Mouse (Mus musculus): ENCODE measurements around the gene Cenpa.
"Not testable (repeated sequence)": the region's sequence is repeated elsewhere in the genome, so short reads cannot be mapped to it uniquely, and the experiment has no call there.

The Cenpa gene

DNA sequence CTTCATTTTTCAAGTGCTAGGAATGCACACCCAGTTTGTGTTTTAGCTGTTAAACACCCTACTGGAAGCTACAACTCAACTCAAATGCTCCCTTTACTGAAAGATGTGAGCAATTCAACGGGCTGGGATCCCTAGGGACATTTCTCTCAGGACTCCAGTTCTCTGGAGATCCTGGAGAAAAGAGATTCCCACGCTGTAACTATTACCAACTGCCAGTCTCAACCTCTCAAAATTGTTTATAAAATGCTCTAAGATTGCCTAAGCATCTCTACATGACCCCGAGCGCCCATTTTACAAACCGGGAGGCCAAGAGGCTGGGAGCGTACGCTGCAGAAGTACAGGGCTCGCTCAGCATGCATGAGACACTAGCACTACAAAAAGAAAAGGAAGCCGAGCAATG, 19.2 kb upstream of the Cenpa start:
- DNase-seq (ENCODE audit: low spot score), result no peak

DNA sequence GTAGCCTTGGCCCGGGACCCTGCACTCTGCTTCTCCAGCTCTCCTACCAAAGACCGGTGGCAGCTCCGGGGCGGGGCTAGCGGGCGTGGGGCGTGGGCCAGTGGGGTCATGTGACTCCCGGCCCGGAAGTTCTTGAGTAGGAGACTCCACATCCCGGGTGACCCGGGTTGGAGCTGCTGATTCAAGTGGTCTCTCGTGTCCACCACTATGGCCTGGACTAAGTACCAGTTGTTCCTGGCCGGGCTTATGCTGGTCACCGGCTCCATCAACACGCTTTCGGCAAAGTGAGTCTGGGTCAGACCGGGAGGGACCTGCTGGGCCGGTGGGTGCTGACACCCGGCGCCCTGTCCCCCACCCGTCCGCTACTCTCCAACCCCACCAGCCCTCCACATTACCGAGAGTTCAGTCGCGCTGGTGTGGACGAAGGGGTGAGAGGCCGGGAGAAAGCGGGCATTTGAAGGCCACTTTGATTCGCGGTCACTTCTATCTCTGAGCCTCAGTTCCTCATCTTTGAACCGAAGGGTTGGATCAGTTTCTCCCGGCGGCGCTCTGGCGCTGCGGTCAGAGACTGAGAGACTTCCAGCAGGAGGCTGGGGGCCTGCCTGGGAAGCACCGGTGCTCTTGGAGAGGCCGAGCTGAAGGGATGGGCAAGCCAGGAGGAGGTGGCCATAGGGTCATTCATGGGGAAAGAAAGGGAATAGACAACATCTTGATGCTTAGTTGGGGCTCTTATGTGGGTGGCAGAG, 18.6 kb upstream of the Cenpa start, which contains the start of gene Slc35f6:
TSS of gene Slc35f6 (plus strand) at position 119 of the 746 bp plus-strand sequence.
- peak; percentile 76 for DNase-seq (ENCODE audit: low spot score)

DNA sequence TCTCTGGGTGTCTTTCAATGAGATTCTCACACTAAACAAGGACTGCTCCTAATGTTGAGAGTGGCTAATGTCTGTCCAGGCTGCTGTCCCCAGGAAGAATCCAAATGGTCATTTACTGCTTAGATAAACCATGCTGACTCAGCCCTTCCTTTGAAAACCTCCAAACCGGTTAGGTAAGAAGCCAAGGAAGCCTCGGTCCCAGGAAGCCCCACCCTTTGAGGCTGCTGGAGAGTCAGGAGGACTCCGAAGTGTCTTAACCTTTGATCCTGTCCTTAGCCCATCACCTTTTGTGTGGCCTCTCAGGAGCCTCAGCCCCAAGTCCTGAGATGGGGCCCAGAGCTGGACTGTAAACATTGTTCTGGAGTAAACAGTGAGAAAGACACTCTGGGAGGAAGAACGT, 17.0 kb upstream of the Cenpa start:
- DNase-seq (ENCODE audit: low spot score), result no peak

DNA sequence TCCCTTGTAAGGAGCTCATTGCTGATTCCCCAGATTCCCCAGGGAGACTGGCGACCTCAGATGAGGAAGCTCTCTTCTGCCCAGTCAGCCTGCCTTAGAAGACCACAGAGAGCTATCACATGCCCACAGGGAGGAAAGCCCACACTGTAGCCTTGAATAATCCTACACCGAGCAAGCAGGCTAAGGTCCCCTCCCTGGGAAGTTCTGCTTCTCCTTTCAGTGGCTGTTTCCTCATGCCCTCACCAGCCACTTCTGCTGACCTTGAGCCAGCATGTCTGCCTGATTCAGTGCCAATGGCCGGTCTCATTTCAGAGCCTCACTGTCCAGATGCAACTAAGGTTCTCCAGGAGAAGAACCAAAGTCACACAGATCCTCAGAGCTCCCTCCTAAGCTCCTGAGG, 15.8 kb upstream of the Cenpa start:
- no peak for DNase-seq (ENCODE audit: low spot score)

DNA sequence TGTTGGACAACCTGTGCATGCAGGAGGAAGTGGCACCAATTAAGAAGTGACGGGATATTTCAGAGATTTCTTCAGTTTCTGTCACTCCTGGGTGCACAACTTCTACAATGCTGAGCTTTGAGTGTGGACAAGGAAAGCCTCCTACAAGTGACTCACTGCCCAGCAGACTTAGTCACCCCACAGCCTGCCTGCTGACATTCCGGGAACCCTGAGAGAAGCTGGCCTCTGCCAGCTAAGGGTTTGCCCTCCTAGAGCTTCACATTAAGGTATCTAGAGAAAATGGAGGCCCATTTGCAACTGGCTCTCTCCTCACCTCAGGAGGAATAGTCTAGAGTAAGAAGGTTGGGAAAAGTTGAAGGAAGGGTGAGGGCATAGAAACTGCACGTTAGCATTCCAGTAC, 15.0 kb upstream of the Cenpa start:
- DNase-seq (ENCODE audit: low spot score), result no peak

DNA sequence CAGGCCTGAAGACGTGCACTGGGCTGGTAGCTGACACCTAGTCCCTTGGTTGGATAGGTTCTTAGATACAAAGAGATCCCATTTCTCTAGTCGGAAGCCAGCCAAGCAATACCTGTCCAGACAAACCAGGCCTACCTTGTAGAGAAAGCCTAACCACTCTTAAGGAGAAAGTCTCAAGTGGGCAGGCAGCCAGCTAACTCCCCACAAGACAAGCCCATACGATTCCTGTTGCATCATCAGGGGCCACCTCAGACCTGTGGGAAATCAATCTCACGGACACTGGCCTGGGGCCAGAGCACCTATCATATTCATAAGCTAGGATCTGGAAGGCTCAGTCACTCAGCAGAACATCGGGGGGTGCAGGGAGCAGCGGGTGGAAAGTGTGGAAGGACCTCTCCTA, 13.3 kb upstream of the Cenpa start:
- DNase-seq (ENCODE audit: low spot score), result no peak

DNA sequence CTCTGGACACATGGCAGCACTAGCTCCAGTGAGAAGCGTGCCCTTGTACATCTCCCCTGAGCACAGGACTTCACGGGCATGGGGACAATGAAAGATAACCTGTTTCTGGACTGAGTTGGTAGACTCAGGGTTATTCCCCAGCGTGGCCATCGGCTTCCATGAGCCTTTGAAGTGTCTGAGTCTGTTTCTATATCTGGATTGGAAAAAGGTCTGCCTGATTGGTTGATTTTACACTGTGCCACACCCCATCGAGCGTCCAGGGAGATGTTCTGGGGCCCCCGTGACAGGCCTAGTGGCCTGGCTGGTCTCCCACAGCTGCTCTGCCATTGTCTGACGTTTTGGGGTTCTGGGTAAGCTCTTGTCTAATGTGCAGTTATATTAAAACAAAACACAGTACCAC, 11.5 kb upstream of the Cenpa start:
- DNase-seq (ENCODE audit: low spot score), result no peak

DNA sequence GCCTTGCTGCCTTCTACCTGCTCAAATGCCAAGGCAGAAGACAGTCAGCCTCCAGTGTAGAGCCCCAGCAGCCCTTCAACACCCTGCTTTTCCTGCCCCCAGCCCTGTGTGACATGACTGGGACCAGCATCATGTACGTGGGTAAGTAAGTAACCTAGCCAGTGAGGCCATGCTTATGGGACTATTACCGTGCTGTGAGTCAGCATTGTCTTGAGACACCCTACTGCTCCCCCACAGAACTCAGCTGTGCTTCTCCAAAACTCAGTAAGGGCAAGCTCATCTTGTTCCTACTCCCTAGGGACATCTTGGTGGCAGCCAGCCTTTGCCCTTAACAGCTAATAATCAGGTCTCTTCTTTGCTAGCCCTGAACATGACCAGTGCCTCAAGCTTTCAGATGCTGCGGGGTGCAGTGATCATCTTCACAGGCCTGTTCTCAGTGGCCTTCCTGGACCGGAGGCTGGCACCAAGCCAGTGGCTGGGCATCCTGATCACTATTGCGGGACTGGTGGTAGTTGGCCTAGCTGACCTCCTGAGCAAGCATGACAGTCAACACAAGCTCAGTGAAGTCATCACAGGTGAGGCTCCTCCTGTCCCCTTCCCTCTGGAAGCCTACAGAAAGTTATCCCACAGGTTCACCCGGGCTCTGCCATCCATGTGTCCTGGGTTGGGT, 10.9 kb upstream of the Cenpa start:
- DNase-seq (ENCODE audit: low spot score), result no peak

DNA sequence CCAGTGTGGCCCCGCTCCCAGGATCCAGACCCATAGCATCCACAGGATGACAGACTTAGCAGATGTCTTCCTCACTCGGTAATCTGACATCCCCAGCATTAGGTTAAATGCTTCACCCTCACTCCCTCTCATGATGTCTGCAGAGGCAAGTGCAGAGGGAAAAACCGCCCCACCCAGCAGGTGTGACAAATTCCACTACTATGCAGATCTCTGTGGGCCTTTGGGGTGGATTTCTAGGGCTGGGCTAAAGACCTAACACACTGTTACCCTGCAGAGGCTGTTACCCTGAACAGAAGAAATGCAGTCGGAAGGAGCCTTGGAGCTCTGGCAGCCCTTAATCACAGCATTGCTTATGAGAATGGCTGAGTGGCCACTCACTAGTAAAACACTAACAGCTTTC, 7.5 kb upstream of the Cenpa start:
- DNase-seq (ENCODE audit: low spot score), result no peak

DNA sequence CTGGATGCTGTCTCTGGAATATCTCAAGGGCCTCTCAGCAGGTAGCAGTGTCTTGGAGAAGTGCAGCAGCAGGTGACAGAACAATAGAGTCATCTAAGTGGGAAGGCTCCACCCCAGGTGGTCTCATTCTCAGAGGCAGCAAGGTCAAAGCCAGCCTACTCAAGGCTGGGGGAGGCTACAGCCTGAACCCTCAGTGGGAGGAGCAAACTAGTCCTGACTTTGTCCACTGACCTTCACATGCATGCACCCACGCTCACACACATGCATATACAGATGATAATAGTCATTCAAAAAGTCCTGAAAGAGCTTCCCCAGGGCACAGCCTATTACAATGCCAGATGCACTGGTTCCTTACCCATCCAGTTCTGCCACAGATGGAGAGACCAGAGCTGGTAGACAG, 6.3 kb upstream of the Cenpa start:
- DNase-seq (ENCODE audit: low spot score), result no peak

DNA sequence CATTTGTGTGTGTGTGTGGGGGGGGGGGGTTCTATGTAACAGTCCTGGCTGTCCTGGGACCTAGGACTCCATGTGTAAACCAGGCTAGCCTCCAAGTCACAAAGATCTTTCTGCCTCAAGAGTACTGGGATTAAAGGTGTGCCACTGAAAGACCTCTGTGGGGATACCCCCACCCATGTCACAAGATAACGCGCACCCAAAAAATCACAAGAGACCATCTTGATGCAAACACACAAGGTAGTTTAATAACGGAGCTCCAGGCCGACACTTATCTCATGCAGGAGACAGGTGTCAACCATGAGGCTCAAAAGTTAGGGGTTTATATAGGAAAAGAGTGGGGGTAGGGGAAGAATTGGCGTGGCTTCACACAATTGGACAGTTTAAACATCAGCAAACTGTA, 5.8 kb upstream of the Cenpa start:
- no peak for DNase-seq (ENCODE audit: low spot score)

DNA sequence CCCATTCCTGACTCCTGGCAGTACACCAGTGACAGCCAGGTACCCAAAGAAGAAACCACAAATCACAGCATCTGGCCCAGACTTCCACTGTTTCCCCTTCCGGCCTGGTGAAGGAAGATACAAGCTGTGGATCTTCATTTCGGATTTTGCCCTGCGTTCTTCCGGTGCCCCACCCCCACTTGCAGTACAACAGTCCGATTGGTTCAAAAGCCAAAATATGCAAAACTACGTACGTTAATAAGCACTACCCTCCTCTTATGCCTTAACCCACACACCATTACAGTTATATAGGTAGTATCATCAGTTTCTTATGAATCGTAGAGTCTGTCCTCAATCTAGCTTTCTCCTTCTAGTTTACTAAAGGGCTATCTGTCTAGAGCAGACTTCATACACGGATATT, 1.2 kb upstream of the Cenpa start:
- DNase-seq (ENCODE audit: low spot score), result no peak

DNA sequence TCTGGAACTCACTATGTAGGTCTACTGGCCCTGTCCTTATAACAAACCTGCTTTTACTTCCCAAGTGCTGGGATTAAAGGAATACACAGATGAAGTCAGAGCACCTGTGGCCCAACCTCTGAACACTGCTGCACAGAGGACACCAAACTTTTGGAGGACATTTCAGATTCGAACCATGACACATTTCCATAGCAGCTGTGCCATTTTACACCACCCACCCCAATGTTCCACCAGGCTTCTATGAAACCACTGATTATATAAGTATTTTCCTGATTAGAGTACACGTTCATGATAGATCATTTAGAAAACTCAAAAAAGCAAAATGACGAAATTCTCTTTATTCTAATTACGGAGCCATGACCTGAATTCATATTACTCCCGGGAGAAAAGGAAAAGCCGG, 609 bp upstream of the Cenpa start:
- DNase-seq (ENCODE audit: low spot score), result no peak

DNA sequence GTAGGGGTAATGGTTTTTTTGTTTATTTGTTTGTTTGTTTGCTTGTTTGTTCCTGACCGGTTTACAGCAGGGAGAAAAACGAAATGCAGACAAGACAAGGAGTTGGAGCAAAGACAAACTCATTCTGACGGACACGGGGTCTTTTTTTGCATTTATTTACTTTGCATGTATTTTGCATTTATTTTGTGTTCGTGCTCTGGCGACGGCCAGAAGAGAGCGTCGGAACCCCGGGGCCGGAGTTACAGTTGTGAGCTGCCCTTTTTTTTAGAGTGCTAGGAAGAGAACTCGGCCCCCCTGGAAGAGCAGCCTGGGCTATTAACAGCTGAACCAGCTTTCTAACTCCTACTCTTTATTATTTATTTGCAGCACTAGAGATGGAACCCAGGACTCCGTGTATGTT, 638 bp downstream of the Cenpa start:
- no peak for DNase-seq (ENCODE audit: low spot score)

DNA sequence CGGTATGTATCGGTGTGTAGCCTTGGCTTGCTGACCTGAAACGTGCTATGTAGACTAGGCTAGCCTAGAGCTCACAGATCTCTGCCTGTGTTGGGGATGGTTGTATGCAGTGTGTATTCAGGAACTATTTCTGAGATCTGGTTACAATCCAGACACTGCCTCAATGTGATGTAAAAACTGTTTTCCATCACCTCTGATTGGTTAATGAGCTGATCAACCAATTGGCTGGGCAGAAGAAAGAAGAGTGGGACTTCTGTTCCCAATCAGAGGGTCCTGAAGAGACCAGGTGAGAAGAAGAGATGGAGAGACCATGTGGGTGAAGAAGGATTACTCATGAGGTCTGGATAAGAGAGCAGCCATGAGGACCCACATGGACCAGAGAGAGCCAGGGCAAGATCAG, 1.1 kb downstream of the Cenpa start:
- no peak for DNase-seq (ENCODE audit: low spot score)

DNA sequence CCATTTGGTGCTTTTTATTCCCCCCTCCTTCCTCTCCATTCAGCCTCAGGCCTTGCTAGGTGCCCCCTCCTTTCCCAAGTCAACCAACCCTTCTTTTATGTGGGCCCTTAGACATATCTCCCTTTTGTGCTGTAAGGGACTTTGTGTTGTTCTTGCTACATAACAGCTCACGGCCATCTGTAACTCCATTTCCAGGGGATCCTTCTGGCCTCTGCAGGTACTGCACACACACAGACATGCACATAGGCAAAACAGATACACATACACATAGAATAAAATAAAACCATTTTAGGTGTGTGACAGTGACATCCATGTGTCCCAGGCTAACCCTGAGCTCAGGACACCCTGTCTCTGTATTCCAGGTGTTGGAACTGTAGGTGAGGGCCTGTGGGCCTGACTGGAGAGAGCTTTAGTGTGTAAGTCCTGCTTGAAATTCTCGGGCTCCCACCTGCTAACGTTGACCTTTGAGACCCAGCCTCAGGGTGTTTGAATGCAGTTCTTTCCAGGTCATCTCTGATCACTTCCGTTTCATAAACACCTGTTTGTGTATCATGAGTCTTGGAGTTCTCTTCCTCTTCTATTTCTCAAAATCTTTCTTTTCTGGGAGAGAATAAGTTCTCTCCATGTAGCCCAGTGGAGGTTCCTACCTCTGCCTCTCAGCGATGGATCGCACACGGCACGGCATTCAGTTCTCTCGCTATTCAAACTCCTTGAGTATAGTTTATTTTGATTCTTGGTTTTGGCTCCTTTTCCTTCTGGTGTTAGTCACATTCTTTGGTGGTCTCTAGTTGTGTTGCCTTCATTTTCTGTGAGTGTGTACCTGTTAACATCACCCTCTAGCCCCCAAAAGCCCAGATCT, 2.3 kb downstream of the Cenpa start:
- DNase-seq (ENCODE audit: low spot score), result no peak

DNA sequence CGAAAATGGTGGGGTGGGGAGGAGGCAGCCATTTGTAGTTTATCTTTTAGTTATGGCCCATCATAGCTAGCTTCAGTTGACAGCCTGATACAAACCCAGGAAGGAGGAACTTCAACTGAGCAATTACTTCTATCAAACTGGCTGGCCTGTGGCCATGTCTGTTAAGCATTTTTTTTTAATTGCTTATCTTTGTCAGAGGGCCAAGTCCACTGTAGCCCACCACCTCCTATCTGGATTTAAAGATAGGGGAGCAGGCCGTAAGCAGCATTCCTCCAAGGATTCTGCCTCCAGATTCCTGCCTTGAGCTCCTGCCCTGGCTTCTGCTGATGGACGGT, 2.9 kb downstream of the Cenpa start:
- DNase-seq (ENCODE audit: low spot score), result no peak

DNA sequence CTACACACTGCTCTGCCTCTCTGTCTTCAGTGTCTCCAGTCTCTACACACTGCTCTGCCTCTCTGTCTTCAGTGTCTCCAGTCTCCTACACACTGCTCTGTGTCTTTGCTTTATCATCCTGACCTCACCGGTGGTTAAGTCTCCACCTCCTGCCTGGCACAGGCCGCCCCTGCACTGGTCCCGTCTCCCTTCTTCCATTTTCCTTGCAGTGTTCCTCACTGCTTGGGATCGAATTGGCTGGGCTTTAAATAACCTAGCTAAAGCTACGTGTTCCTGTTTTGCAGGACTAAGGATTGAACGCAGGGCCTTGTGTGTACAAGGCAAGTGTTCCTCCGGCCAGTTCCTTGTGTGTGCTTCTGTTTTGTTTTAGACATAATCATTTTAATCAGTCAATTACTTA, 3.5 kb downstream of the Cenpa start:
- no peak for DNase-seq (ENCODE audit: low spot score)

DNA sequence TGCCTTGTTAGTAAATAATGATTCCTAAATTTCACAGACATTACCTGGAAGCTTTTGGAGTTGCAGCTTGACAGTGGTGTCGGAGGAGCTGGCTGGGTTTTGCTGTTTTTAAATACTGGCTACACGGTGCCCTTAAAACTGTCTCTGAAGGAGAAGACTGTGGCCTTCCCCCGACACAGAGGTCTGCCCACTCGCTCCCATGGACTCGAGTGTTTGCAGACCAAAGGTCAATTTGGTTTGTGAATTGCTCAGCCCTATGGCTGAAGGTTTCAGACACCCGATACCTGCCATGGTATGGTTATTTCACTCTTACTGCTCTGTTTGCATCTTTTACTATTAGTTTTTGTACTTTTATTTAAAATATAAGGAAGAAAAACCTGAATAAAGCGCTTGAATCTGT, 7.4 kb downstream of the Cenpa start:
- DNase-seq (ENCODE audit: low spot score), result no peak

DNA sequence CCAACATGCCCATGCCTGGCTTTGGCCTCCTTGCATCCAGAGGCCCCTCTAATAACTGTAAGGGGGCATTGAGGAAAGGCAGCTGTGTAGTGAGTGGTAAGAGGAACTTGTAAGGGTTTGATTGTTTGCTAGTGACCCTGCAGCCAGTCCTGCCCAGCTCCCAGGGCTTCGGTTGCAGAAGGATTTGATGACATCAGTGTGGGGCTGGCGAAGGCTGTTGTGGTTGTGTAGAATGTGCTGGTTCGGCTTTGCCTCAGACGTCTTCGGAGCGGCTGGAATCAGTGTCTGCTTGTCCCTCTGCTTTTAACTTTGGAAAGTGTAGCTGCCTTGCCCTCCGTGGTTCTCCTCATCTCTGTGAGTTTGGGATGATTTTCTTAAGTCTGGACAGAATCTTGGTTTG, 10.2 kb downstream of the Cenpa start:
- DNase-seq (ENCODE audit: low spot score), result no peak

DNA sequence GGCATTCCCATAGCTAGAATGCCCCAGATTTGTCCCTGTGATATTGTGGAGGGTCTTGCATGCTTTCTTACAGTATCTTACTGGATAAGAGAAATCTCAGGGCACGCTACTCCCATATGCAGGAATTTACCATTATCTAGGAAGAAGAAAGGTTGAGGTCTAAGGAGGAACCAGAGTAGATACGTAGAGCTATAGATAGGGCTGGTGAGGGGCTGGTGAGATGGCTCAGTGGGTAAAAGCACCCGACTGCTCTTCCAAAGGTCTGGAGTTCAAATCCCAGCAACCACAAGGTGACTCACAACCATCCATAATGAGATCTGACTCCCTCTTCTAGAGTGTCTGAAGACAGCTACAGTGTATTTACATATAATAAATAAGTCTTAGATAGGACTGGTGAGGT, 11.5 kb downstream of the Cenpa start:
- not testable (repeated sequence) for DNase-seq (ENCODE audit: low spot score)

DNA sequence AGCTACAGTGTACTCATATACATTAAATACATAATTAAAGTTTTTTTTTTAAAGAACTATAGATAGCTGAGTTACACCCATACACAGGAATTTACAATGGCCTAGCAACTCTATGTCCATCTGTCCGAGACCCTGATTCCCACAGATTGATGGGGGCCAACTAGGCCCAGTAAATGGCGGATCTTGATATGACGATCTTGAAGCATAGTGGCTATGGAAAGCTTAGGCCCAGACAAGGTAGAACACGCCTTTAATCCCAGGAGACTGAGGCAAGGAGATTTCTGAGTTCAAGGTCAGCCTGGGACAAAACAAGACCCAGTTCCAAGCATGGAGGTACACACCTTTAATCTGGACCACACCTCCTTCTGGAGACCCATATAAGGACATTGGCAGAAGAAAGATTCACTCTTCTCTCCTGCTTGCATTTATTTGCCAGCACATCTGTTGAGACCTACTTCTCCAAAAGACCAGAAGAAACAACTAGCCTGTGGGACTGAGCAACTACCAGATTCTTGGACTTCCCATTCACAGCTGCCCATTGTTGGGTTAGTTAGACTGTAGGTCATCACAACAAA, 12.2 kb downstream of the Cenpa start:
- DNase-seq (ENCODE audit: low spot score), result no peak

DNA sequence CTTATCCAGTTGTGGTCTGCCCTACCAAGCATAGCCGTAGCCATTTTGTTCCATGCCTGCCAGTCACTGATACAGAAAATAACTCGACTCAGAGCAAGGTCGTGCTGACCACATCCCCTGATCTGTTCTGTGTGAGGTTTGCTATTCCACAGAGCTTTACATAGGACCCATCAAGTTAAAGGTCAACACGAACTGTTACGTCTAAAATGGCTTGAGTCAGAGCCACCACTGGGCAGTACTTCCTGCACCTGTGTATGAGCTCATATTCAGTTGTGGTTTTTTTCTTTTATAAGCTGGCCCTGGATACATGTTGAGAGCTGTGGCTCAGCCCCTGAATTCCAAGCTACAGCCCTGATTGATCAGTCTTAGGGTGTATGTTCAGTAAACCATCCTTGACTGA, 13.0 kb downstream of the Cenpa start:
- no peak for DNase-seq (ENCODE audit: low spot score)
